Mouse (Mus musculus): Measurements from ENCODE around the gene Lep.

DNA sequence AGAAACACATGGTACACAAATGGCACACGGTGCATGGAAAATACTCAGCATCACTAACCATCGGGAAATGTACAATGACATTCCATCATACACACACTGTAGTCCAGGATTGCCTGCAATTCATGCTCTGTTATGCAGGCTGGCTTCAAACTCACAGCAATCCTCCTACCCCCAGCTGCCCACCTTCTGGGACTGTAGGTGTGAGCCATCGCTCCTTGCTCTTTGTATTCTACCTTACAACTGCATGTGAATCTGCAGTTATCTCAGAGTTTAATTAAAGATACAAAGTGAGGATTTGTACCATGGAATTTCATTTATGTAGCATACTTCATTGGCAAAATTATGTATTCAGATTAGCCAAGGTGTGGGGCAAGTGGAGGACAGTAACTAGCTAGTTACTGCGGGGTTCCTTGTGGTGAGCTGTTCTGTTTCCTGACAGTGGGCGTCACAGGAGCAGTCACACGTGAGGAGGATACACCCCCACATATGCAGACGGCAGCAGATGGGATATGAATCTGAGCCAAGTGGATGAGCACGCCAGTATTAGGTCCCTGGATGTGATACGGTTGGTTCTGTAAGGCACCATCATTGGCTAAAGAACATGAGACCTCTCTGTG, 41.3 kb downstream of the Lep start:
- no peak for TF ChIP-seq POLR2A (IDR thresholded peaks at IDR 0.05; ENCODE audit: extremely low read depth, insufficient read depth, low read length)
- TF ChIP-seq CTCF (IDR thresholded peaks at IDR 0.05; ENCODE audit: extremely low read depth, insufficient read depth, low read length): no peak

Data from cortical plate, adult 2 months (tissue).